ENCODE assay signal across 8 mouse cellular contexts in the genomic region with DNA sequence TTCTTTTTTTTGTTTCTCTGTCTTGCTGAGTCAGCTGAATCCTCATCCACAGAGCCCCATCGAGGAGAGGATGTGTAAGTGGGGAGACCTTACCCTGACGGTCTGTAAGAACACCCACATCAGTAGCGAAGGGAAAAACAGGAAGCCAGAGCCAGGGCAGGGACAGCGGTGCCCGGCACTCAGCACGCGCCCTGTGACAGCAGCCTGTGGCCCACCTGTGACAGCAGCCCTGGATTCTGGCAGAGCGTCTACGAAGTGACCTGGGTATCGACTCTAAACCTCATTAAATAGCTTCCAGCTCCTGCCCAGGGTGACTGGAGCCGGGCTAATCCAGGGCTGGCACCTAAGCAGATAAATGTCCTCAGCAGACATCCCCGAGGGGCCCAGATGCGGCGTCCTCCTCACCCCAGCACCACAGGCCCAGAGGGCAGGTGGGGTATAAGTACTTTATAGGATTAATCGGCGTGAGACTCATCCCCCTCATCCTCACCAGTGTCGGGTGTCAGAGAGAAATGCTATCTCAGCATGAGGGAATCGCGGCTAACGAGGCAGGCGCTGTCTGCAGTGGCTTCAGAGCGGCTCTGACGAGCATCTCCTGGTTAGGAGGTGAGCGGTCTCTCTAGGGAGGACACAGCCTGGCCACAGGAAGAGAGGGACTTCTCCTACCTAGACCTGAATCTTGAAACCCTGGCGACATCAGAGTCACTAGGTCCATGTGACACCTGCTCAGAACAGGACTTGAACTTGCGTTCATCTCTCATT. TPM values are rescaled to one million over a fixed set of nuclear protein-coding genes. Genes with fewer than 3 reads are reported as not detected.
DNase-seq lines count a peak whose midpoint lies in the region; ATAC-seq and TF ChIP-seq lines count a peak whose summit lies in the region.

A gene (minus strand): TSS at position 580 of the 762 bp plus-strand sequence.

- no peak for TF ChIP-seq CTCF in layer of hippocampus, adult 2 months (conservative IDR thresholded peaks at IDR 0.05)

- no peaks in the 10 kb centered on the region for H3K9me3 ChIP-seq in erythroblast, embryonic 14.5 days (ENCODE audit: control insufficient read depth, low read length)
- H3K9me3 ChIP-seq in limb, embryonic 14.5 days (ENCODE audit: control insufficient read depth, low read length), result no peaks in the 10 kb centered on the region
- H3K9me3 ChIP-seq in neural tube, embryonic 15.5 days (replicated peaks), result no peaks in the 10 kb centered on the region

- peaks cover 47% of the 10 kb centered on the region for H3K4me1 ChIP-seq in erythroblast, embryonic 14.5 days (ENCODE audit: control insufficient read depth)
- H3K4me1 ChIP-seq in limb, embryonic 14.5 days (ENCODE audit: control insufficient read depth, insufficient read depth, low read length), result no peaks in the 10 kb centered on the region
- peaks cover 20% of the 10 kb centered on the region for H3K4me1 ChIP-seq in neural tube, embryonic 15.5 days

- H3K27me3 ChIP-seq in erythroblast, embryonic 14.5 days (ENCODE audit: control insufficient read depth), result peaks cover 17% of the 10 kb centered on the region
- peaks cover 24% of the 10 kb centered on the region for H3K27me3 ChIP-seq in limb, embryonic 14.5 days (ENCODE audit: control insufficient read depth, insufficient read depth, low read length)
- H3K27me3 ChIP-seq in neural tube, embryonic 15.5 days (replicated peaks), result peaks cover 28% of the 10 kb centered on the region

- WGBS in limb, embryonic 14.5 days, result 3% methylated on average over 26 of the region's 26 CpGs
- WGBS in neural tube, embryonic 15.5 days, result 5% methylated on average over 26 of the region's 26 CpGs

- H3K4me3 ChIP-seq in layer of hippocampus, adult 2 months, result no peak within 1 kb of the TSS
- peak within 1 kb of the TSS; percentile 86 for H3K4me3 ChIP-seq in erythroblast, embryonic 14.5 days (replicated peaks)
- peak within 1 kb of the TSS; percentile 7; the same call in 1 of the 2 replicates for H3K4me3 ChIP-seq in limb, embryonic 14.5 days (replicated peaks; ENCODE audit: low read length)
- H3K4me3 ChIP-seq in neural tube, embryonic 15.5 days (replicated peaks), result peak within 1 kb of the TSS; percentile 25

- no peak within 1 kb of the TSS; the same call in 1 of the 2 replicates for H3K9ac ChIP-seq in limb, embryonic 14.5 days (ENCODE audit: low read depth, low read length, severe bottlenecking)
- H3K9ac ChIP-seq in neural tube, embryonic 15.5 days (replicated peaks), result no peak within 1 kb of the TSS

- ATAC-seq in limb, embryonic 14.5 days (ENCODE audit: low FRiP score, low read depth), result no peak
- peak; percentile 54; the same call in 1 of the 2 replicates for ATAC-seq in neural tube, embryonic 15.5 days (ENCODE audit: low FRiP score)

- TF ChIP-seq POLR2A in limb, embryonic 14.5 days (IDR thresholded peaks at IDR 0.05; ENCODE audit: borderline replicate concordance, extremely low read depth, insufficient read depth, insufficient read length), result no peak

- peak within 1 kb of the TSS; percentile 39; the same call in 1 of the 2 replicates for H3K27ac ChIP-seq in layer of hippocampus, adult 2 months
- no peak within 1 kb of the TSS for H3K27ac ChIP-seq in limb, embryonic 14.5 days (replicated peaks; ENCODE audit: low read depth, low read length)
- H3K27ac ChIP-seq in neural tube, embryonic 15.5 days (replicated peaks), result no peak within 1 kb of the TSS

- no peak within 1 kb of the TSS; the same call in 1 of the 2 replicates for H3K4me2 ChIP-seq in limb, embryonic 14.5 days (replicated peaks; ENCODE audit: low read depth, low read length, severe bottlenecking)
- H3K4me2 ChIP-seq in neural tube, embryonic 15.5 days, result peak within 1 kb of the TSS; percentile 46

- no peak for DNase-seq in layer of hippocampus, adult 2 months (ENCODE audit: low spot score in 2 of 2)
- no peak for DNase-seq in layer of hippocampus, postnatal 14 days (ENCODE audit: low spot score in 2 of 2)
- DNase-seq in limb, embryonic 14.5 days (ENCODE audit: low spot score), result no peak
- no peak for DNase-seq in urinary bladder, postnatal 10 days (ENCODE audit: low spot score)
- no peak for DNase-seq in right cerebral cortex, postnatal 36 days (ENCODE audit: low spot score in 2 of 2)
- DNase-seq in layer of hippocampus, postnatal 36 days, result no peak

- H3K36me3 ChIP-seq in erythroblast, embryonic 14.5 days (ENCODE audit: control insufficient read depth), result peaks cover 29% of the 10 kb centered on the region
- no peaks in the 10 kb centered on the region for H3K36me3 ChIP-seq in limb, embryonic 14.5 days (ENCODE audit: control insufficient read depth, insufficient read depth, low read length)
- H3K36me3 ChIP-seq in neural tube, embryonic 15.5 days, result no peaks in the 10 kb centered on the region

RNA-seq across cellular contexts. Expression of the gene that starts here (rescaled TPM):
- 1 to 10 TPM; 4.8 to 5.4 TPM for total RNA-seq in layer of hippocampus, adult 2 months (2021)
- total RNA-seq in layer of hippocampus, postnatal 14 days (2021), result 1 to 10 TPM; 2.7 to 5.3 TPM
- polyA plus RNA-seq in erythroblast, embryonic 14.5 days (2012), result 72.2 and 81.7 TPM in 2 replicates
- polyA plus RNA-seq in limb, embryonic 14.5 days (2012; rRNA removed), result 0.58 and 0.78 TPM in 2 replicates
- 0.12 and 0.43 TPM in 2 replicates for polyA plus RNA-seq in limb, embryonic 14.5 days (2014; fragmentation: Nextera tagmentation; extraction: Ambion mirVana)
- polyA plus RNA-seq in neural tube, embryonic 15.5 days (2015; fragmentation: Nextera tagmentation; extraction: Ambion mirVana), result 1.7 TPM in 2 replicates
- total RNA-seq in layer of hippocampus, postnatal 36 days (2021), result 1 to 10 TPM; 4.1 to 4.8 TPM

Comparison
In these comparisons a context has a peak if more than half of its experiments do, and no peak if none do; other contexts are left out.
1. RNA of the gene that starts here (polyA plus RNA-seq): 72.2 to 81.7 TPM in erythroblast, embryonic 14.5 days; 1.7 TPM in neural tube, embryonic 15.5 days and 0.12 to 0.78 TPM in limb, embryonic 14.5 days; every median in the first group is over 10 times any median in the second.